Mouse (Mus musculus) lung, embryonic 14.5 days (tissue): ENCODE measurements at regions not wholly inside any gene's neighbourhood (a gene's known extent, or its start where the extent isn't known, plus 50 kb on each side); places are given as distances from the start of the nearest gene placed in this dataset.

ENCODE experiments used
- ATAC-seq: fragments of 200-750 bp; cut with Nextera tagmentation; 2 replicates; pipeline ENCODE4 v1.8.0; 2017; ENCODE audit warnings: mild to moderate bottlenecking, moderate TSS enrichment, moderate library complexity; ENCODE audit not compliant: insufficient read depth
- DNase-seq: peaks from one replicate; pipeline ENCODE4 v3.0.0-alpha.2; 2015
- H3K27ac ChIP-seq: fragments of 300-500 bp; sonication (generic); 2 replicates; pipeline ENCODE4 v1.5.1; 2014; ENCODE audit warnings: low read depth, mild to moderate bottlenecking, moderate library complexity
- H3K27me3 ChIP-seq: fragments of 300-500 bp; sonication (generic); 2 replicates; pipeline ENCODE4 v1.6.1; 2014; ENCODE audit warnings: low read length, control low read depth; ENCODE audit not compliant: insufficient read depth
- H3K36me3 ChIP-seq: fragments of 300-500 bp; sonication (generic); 2 replicates; pipeline ENCODE4 v1.6.1; 2014; ENCODE audit warnings: control low read depth; ENCODE audit not compliant: insufficient read depth
- H3K4me1 ChIP-seq: fragments of 300-500 bp; sonication (generic); 2 replicates; pipeline ENCODE4 v1.6.1; 2014; ENCODE audit warnings: antibody characterized with exemption, control low read depth; ENCODE audit not compliant: insufficient read depth
- H3K4me2 ChIP-seq: fragments of 300-500 bp; sonication (generic); 2 replicates; pipeline ENCODE4 v1.6.1; 2014; ENCODE audit warnings: mild to moderate bottlenecking
- H3K4me3 ChIP-seq: fragments of 300-500 bp; sonication (generic); 2 replicates; pipeline ENCODE4 v1.5.1; 2014; ENCODE audit warnings: low read depth, low read length
- H3K9ac ChIP-seq: fragments of 300-500 bp; sonication (generic); 2 replicates; pipeline ENCODE4 v1.6.1; 2014
- H3K9me3 ChIP-seq: fragments of 300-500 bp; sonication (generic); 2 replicates; pipeline ENCODE4 v1.6.1; 2016; ENCODE audit warnings: low read depth, low read length, control low read depth
- CTCF ChIP-seq: IDR thresholded peaks from 2 replicates; pipeline ENCODE4 v1.5.1; 2016; ENCODE audit warnings: antibody characterized with exemption, low read depth
- WGBS: fragments of 180-500 bp; shearing (Covaris S2); extraction: QIAGEN DNeasy Blood & Tissue Kit; methylation state at CpG from one replicate; pipeline ENCODE4 v1.1.7; 2014; 5-methylcytosine and 5-hydroxymethylcytosine counted together

GRCm38 (mm10) chr7:70576112-70576910 is 209.8 kb upstream of the Nr2f2 start:
- Histone ChIP-seq H3K4me1 (peaks cover 22% of the 10 kb centered on the region; the same call in 1 of the 2 replicates), H3K27me3 (no peaks in the 10 kb centered on the region), H3K9ac (no peak overlapping the region), H3K4me2 (peak overlapping the region; percentile 27; the same call in 1 of the 2 replicates), H3K9me3 (no peaks in the 10 kb centered on the region), H3K36me3 (no peaks in the 10 kb centered on the region), H3K27ac (peak overlapping the region; percentile 5; the same call in 1 of the 2 replicates), H3K4me3 (no peak overlapping the region)
- no peak for TF ChIP-seq CTCF
- DNase-seq (peak; percentile 61), ATAC-seq (peak; percentile 56; the same call in 1 of the 2 replicates)
- WGBS, result 26% methylated on average over 15 of the region's 15 CpGs

DNA sequence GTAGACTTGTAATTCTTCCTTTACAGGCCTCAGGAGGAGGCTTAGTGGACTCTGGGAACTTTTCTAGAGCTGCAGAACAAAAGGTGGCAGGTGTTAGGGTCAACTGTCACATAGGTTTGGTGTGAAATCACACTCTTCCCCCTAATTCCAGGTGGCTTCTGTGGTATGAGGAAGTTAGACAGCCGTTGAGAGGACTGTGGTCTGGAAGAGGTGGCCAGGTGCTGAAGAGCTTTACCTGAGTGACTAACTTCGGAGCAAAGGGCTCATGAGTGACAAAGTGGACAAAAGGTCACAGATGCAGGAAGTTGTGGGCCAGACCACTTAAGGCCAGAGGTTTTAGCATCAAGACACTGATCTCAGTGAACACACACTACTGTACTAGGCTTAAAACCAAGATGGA is 209.1 kb upstream of the Nr2f2 start:
- H3K9ac ChIP-seq, result no peak overlapping the region
- peak overlapping the region; percentile 5; the same call in 1 of the 2 replicates for H3K27ac ChIP-seq
- no peak overlapping the region for H3K4me2 ChIP-seq
- no peaks in the 10 kb centered on the region for H3K9me3 ChIP-seq
- H3K36me3 ChIP-seq, result no peaks in the 10 kb centered on the region
- 42% methylated on average over 2 of the region's 2 CpGs for WGBS
- H3K27me3 ChIP-seq, result no peaks in the 10 kb centered on the region
- peaks cover 22% of the 10 kb centered on the region; the same call in 1 of the 2 replicates for H3K4me1 ChIP-seq
- DNase-seq (no peak), ATAC-seq (peak; percentile 17; the same call in 1 of the 2 replicates)
- H3K4me3 ChIP-seq, result no peak overlapping the region
- no peak for TF ChIP-seq CTCF

DNA sequence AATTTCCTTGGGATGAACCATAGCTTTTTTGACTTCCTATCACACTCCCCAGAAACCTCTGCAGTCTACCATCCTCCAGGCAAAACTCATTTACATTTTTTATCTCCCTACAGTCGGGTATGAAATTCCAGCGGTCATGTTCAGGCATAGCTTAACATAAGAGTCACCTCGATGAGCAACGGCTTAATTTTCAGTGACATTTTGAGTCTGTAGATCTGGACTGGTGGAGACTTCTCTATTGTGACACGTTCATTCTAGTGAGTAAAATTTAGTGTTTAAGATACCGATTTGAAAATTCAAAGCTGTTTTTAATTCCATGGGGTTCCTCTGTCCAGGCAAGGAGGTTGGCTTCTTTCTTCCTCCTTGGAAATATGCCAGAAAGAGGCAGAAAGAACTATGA is 207.7 kb upstream of the Nr2f2 start:
- H3K27ac ChIP-seq, result no peak overlapping the region
- no peak overlapping the region for H3K4me3 ChIP-seq
- ATAC-seq (peak; percentile 31; the same call in 1 of the 2 replicates), DNase-seq (peak; percentile 51)
- no peaks in the 10 kb centered on the region for H3K9me3 ChIP-seq
- H3K36me3 ChIP-seq, result no peaks in the 10 kb centered on the region
- peaks cover 22% of the 10 kb centered on the region; the same call in 1 of the 2 replicates for H3K4me1 ChIP-seq
- WGBS, result 31% methylated on average over 6 of the region's 6 CpGs
- TF ChIP-seq CTCF, result no peak
- no peak overlapping the region for H3K9ac ChIP-seq
- H3K27me3 ChIP-seq, result no peaks in the 10 kb centered on the region
- H3K4me2 ChIP-seq, result no peak overlapping the region

GRCm38 (mm10) chr7:70565034-70565433 is 198.5 kb upstream of the Nr2f2 start:
- Histone ChIP-seq H3K27ac (no peak overlapping the region), H3K9me3 (no peaks in the 10 kb centered on the region), H3K4me1 (no peaks in the 10 kb centered on the region), H3K36me3 (no peaks in the 10 kb centered on the region), H3K4me2 (no peak overlapping the region), H3K4me3 (no peak overlapping the region), H3K9ac (no peak overlapping the region), H3K27me3 (no peaks in the 10 kb centered on the region)
- DNase-seq (no peak), ATAC-seq (no peak)
- TF ChIP-seq CTCF, result no peak
- 56% methylated on average over 1 of the region's 1 CpGs for WGBS

DNA sequence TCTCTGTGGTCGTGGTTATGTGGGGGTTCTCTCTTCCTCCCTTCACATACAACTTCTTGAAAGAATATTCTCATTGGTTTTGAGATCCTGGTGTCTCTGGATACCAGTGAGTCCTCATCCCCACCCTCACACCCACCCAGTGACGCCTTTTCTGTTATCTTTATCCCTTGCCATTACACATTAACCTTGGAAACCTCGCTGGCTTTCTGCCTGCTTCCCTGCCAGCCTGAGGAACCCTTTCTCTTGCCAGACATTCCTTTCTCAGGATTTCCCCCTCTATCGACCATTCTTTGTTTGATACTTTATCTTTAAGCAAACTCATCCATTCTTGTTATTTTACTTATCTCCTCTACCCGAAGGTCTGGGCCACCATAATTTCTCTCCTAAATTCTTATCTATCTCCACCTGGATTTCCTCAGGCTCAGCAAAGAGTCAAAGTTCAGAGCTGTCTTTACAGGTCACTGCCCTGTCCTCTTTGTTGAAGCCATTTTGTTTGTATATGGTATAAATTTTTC is 182.5 kb upstream of the Nr2f2 start:
- Histone ChIP-seq H3K9ac (no peak overlapping the region), H3K4me2 (no peak overlapping the region), H3K4me1 (no peaks in the 10 kb centered on the region; the same call in 1 of the 2 replicates), H3K27ac (no peak overlapping the region), H3K27me3 (no peaks in the 10 kb centered on the region), H3K36me3 (no peaks in the 10 kb centered on the region), H3K4me3 (no peak overlapping the region), H3K9me3 (no peaks in the 10 kb centered on the region)
- no peak for ATAC-seq
- no peak for DNase-seq
- WGBS, result 27% methylated on average over 5 of the region's 5 CpGs
- TF ChIP-seq CTCF, result no peak

DNA sequence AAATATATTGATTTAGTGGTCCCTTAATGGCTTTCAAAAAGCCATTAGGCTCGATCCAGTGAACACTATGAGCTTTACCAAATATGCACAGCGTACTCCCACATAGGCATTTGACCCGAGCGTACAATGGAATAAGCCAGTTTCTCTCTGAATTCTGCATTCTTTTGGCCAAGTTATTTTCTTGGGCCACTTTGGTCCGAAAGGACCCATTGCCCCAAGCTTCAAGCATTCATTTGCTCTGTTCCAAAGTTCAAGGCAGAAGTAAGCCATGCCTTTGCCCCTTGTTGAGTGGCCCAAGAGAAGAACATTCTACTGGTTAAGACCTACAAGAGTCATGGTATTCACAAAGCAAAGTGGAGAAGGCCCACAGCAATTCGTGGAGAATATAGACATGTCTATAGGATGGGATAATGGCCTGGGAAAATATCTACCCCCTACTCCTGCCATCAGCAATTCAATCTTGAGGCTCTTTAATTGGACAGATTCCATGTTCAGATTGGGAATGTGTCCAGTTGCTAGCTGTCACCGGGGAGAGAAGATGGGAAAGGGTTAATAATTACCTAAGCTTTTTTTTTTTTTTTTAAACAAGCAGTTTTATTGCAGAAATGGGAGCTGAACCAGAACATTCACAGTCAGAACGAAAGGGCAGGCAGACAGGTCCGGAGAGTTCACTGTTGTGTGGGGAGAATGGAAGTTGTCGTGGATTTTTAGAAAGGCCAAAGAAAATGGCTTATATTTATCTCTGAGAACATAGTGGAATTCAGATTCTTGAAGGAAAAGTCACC is 175.5 kb upstream of the Nr2f2 start:
- Histone ChIP-seq H3K9ac (no peak overlapping the region), H3K4me2 (no peak overlapping the region), H3K4me3 (no peak overlapping the region), H3K4me1 (no peaks in the 10 kb centered on the region), H3K9me3 (no peaks in the 10 kb centered on the region), H3K27me3 (no peaks in the 10 kb centered on the region), H3K27ac (no peak overlapping the region), H3K36me3 (no peaks in the 10 kb centered on the region)
- ATAC-seq (no peak), DNase-seq (no peak)
- WGBS, result 72% methylated on average over 10 of the region's 10 CpGs
- no peak for TF ChIP-seq CTCF
